Mouse (Mus musculus) kidney, adult 11 months (tissue): Measurements from ENCODE around the gene Tmem159.

Experiments
- DNase-seq: peaks from one replicate; pipeline ENCODE4 v3.0.0; 2022

The Tmem159 gene

GRCm38 (mm10) chr7:120102164-120102972 is at the start of gene Tmem159:
TSS of gene Tmem159 (plus strand) at chr7:120102353.
- DNase-seq, result peak; percentile 89

GRCm38 (mm10) chr7:120054016-120054415 is 48.1 kb upstream of the Tmem159 start:
- no peak for DNase-seq

GRCm38 (mm10) chr7:120055479-120055878 is 46.7 kb upstream of the Tmem159 start:
- DNase-seq, result no peak

- DNase-seq, result no peak
Measured at GRCm38 (mm10) chr7:120064045-120064444, 38.1 kb upstream of the Tmem159 start.

GRCm38 (mm10) chr7:120068114-120068513 is 34.0 kb upstream of the Tmem159 start:
- DNase-seq, result no peak

GRCm38 (mm10) chr7:120069164-120069563 is 33.0 kb upstream of the Tmem159 start:
- no peak for DNase-seq

- no peak for DNase-seq
Measured at GRCm38 (mm10) chr7:120080177-120080576, 22.0 kb upstream of the Tmem159 start.

- DNase-seq, result no peak
Measured at GRCm38 (mm10) chr7:120093033-120093432, 9.1 kb upstream of the Tmem159 start.

- DNase-seq, result no peak
Measured at GRCm38 (mm10) chr7:120094216-120094615, 7.9 kb upstream of the Tmem159 start.

GRCm38 (mm10) chr7:120095180-120095579 is 7.0 kb upstream of the Tmem159 start, which contains the start of gene Dnah3:
TSS of gene Dnah3 (minus strand) at chr7:120095280.
- DNase-seq, result no peak

GRCm38 (mm10) chr7:120097845-120098244 is 4.3 kb upstream of the Tmem159 start:
- peak; percentile 46 for DNase-seq

GRCm38 (mm10) chr7:120098403-120098802 is 3.8 kb upstream of the Tmem159 start:
- DNase-seq, result peak; percentile 76

GRCm38 (mm10) chr7:120103019-120103567 is 940 bp downstream of the Tmem159 start:
- DNase-seq, result peak; percentile 43

- no peak for DNase-seq
Measured at GRCm38 (mm10) chr7:120104975-120105374, 2.8 kb downstream of the Tmem159 start.

GRCm38 (mm10) chr7:120106356-120106755 is 4.2 kb downstream of the Tmem159 start:
- DNase-seq, result no peak

GRCm38 (mm10) chr7:120109676-120110075 is 7.5 kb downstream of the Tmem159 start:
- no peak for DNase-seq

GRCm38 (mm10) chr7:120116976-120117375 is 14.8 kb downstream of the Tmem159 start:
- no peak for DNase-seq

- DNase-seq, result no peak
Measured at GRCm38 (mm10) chr7:120117529-120117928, 15.4 kb downstream of the Tmem159 start.

- no peak for DNase-seq
Measured at GRCm38 (mm10) chr7:120123776-120124175, 21.6 kb downstream of the Tmem159 start.

GRCm38 (mm10) chr7:120124844-120125243 is 22.7 kb downstream of the Tmem159 start:
- DNase-seq, result peak; percentile 59

- no peak for DNase-seq
Measured at GRCm38 (mm10) chr7:120126976-120127685, 25.0 kb downstream of the Tmem159 start.

- no peak for DNase-seq
Measured at GRCm38 (mm10) chr7:120127686-120128059, 25.5 kb downstream of the Tmem159 start.

- no peak for DNase-seq
Measured at GRCm38 (mm10) chr7:120128951-120129350, 26.8 kb downstream of the Tmem159 start.

- no peak for DNase-seq
Measured at GRCm38 (mm10) chr7:120142743-120143142, 40.6 kb downstream of the Tmem159 start.
